Mouse (Mus musculus): ENCODE results near the gene Lyrm4. TPM values are rescaled to one million over a fixed set of nuclear protein-coding genes. Genes with fewer than 3 reads are reported as not detected.

The Lyrm4 gene
- polyA plus RNA-seq, 1 experiment from 2014 or later: 20.3 TPM

DNA sequence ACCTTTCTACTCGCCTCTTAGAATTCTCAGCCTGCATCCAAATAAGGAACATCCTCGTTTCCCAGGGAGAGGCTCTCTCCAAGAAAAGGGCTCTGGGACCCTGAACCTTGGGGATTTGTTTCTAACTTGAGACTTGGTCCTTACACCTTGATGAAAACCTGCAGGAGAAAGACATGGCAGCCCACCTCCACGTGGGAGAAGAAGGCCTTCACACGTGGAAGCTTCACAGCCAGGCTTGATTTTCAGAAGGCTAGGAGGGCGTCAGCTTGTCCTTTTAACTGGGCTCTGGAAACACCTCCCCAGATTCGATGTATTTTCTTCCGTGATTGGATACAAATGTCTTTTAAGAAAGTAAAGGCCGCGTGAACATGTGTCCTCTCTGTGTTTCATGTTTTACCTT is 147.5 kb downstream of the Lyrm4 start:
- Histone ChIP-seq H3K36me3 (replicated peaks) (no peaks in the 10 kb centered on the region), H3K9ac (peak overlapping the region; percentile 67), H3K27me3 (peaks cover 32% of the 10 kb centered on the region), H3K27ac (no peak overlapping the region), H3K4me1 (peaks cover 16% of the 10 kb centered on the region), H3K4me3 (replicated peaks) (peak overlapping the region; percentile 63), H3K9me3 (no peaks in the 10 kb centered on the region), H3K4me2 (peak overlapping the region; percentile 100)
- 30% methylated on average over 9 of the region's 9 CpGs for WGBS
- no peak for ATAC-seq (ENCODE audit: low FRiP score)

DNA sequence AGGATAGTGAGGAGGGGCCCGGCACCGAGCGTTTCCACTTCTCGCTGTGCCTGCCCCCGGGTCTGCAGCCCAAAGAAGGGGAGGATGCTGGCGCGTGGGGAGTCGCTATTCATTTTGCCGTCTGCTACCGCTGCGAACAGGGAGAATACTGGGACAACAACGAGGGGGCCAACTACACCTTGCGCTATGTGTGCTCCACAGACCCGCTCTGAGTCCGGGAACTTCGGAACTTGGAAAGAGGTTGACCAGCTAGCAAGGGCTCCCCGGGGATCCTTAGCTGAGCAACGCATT is 147.9 kb downstream of the Lyrm4 start:
- Histone ChIP-seq H3K27ac (no peak overlapping the region), H3K9ac (peak overlapping the region; percentile 67), H3K27me3 (peaks cover 34% of the 10 kb centered on the region), H3K36me3 (replicated peaks) (no peaks in the 10 kb centered on the region), H3K9me3 (no peaks in the 10 kb centered on the region), H3K4me1 (peaks cover 16% of the 10 kb centered on the region), H3K4me3 (replicated peaks) (peak overlapping the region; percentile 63), H3K4me2 (peak overlapping the region; percentile 100)
- 0% methylated on average over 18 of the region's 18 CpGs for WGBS
- no peak for ATAC-seq (ENCODE audit: low FRiP score)

DNA sequence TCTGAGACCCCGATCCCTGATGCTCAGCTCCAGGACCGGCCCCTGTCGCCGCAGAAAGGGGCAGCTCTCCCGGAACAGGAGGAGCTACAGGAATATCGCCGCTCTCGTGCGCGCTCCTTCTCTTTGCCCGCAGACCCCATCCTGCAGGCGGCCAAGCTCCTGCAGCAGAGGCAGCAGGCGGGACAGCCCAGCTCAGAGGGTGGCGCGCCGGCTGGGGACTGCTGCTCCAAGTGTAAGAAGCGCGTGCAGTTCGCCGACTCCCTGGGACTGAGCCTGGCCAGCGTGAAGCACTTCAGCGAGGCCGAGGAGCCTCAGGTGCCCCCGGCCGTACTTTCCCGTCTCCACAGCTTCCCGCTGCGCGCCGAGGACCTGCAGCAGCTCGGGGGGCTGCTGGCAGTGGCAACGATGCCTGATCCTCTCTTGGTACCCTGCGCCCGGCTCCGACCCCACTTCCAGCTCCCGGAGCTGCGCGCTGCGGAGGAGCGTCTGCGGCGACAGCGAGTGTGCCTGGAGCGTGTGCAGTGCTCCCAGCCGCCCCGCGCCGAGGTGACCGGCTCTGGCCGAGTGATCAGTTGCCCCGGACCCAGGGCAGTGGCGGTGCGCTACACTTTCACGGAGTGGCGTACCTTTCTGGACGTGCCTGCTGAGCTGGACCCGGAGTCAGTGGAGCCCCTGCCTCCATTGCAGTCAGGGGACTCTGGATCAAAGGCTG is 148.5 kb downstream of the Lyrm4 start:
- peak; percentile 83 for ATAC-seq (ENCODE audit: low FRiP score)
- under 1% methylated on average over 56 of the region's 57 CpGs for WGBS
- Histone ChIP-seq H3K4me2 (peak overlapping the region; percentile 100), H3K4me1 (peaks cover 16% of the 10 kb centered on the region), H3K9me3 (no peaks in the 10 kb centered on the region), H3K36me3 (replicated peaks) (no peaks in the 10 kb centered on the region), H3K27me3 (peaks cover 34% of the 10 kb centered on the region), H3K9ac (peak overlapping the region; percentile 67), H3K4me3 (replicated peaks) (peak overlapping the region; percentile 63), H3K27ac (no peak overlapping the region)

DNA sequence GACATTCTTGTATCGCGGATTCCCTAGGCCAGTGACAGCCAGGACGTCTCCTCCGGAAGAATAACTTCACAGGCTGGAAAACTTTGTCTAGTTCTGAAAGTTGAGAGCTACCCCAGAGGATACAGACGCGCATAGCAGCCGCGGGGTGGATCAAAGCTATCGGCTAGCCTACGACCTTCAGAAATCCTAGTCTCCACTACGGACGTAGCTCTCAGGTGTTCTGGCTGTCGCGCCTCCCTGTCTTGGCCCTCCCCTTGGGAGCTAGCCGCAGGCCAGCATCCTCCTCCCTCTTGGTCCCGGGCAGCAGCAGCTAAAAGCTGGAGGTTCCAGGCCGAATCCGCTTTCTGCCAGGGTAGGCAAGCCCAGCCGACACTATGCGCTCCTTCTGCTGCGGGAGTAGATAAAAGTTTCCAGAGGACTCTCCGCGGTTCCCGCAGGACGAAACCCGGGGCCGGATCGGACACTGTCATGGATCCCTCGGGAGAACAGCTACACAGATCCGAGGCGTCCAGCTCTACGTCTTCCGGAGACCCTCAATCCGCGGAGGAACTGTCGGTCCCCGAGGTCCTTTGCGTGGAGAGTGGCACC is 149.1 kb downstream of the Lyrm4 start:
- peak; percentile 37 for ATAC-seq (ENCODE audit: low FRiP score)
- peaks cover 16% of the 10 kb centered on the region for H3K4me1 ChIP-seq
- WGBS: under 1% methylated on average over 38 of the region's 38 CpGs
- H3K9me3 ChIP-seq: no peaks in the 10 kb centered on the region
- peak overlapping the region; percentile 100 for H3K4me2 ChIP-seq
- no peak overlapping the region for H3K27ac ChIP-seq
- H3K4me3 ChIP-seq (replicated peaks): peak overlapping the region; percentile 63
- peak overlapping the region; percentile 67 for H3K9ac ChIP-seq
- H3K27me3 ChIP-seq: peaks cover 34% of the 10 kb centered on the region
- no peaks in the 10 kb centered on the region for H3K36me3 ChIP-seq (replicated peaks)

DNA sequence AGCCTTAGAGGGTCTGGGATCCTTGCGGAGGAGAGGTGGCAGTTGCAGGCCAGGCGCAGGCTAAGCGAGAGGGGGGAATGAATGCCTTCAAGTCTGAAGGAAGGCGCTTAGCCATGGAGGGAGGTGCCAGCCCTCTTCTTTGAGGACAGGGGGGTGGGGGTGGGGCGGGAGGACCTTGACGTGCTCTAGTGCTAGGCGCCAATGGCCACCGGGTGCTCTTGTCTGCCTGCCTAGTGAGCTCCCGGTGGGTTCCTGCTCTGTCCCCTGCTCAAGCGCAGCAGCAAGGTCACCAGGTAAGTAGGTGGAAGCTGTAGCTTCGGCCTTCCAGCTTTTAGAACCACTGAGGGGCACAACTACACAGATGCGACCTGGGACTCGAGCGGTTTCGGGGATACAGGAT is 149.6 kb downstream of the Lyrm4 start:
- peak overlapping the region; percentile 67 for H3K9ac ChIP-seq
- peaks cover 34% of the 10 kb centered on the region for H3K27me3 ChIP-seq
- no peaks in the 10 kb centered on the region for H3K36me3 ChIP-seq (replicated peaks)
- H3K4me3 ChIP-seq (replicated peaks): peak overlapping the region; percentile 63
- no peak overlapping the region for H3K27ac ChIP-seq
- H3K9me3 ChIP-seq: no peaks in the 10 kb centered on the region
- H3K4me1 ChIP-seq: peaks cover 16% of the 10 kb centered on the region
- WGBS: 2% methylated on average over 13 of the region's 15 CpGs
- H3K4me2 ChIP-seq: peak overlapping the region; percentile 100
- peak; percentile 16; the same call in 1 of the 2 replicates for ATAC-seq (ENCODE audit: low FRiP score)

DNA sequence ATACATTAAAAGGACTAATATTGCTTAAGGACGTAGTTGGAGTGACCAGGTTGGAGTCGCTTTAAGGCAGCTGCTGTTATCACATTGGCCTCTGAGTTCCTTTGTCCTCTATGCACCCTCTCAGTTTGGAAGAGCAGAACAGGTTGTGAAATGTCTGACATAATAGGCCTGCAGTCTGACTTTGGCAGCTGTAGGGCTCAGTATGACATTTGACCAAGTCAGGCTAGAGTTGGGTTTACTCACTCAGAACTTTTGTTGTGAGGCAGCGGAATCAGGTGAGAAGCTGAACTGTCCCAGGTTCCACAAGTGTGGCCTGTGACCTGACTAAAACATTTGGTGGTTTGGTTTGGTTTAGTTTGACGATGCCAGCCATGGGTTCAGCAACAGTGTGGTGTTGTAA is 153.7 kb downstream of the Lyrm4 start:
- Histone ChIP-seq H3K27me3 (peaks cover 17% of the 10 kb centered on the region), H3K27ac (no peak overlapping the region), H3K9ac (no peak overlapping the region), H3K4me1 (peaks cover 8% of the 10 kb centered on the region), H3K36me3 (replicated peaks) (no peaks in the 10 kb centered on the region), H3K4me2 (no peak overlapping the region), H3K9me3 (no peaks in the 10 kb centered on the region), H3K4me3 (replicated peaks) (no peak overlapping the region)
- WGBS: 89% methylated on average over 4 of the region's 4 CpGs
- ATAC-seq (ENCODE audit: low FRiP score): no peak

DNA sequence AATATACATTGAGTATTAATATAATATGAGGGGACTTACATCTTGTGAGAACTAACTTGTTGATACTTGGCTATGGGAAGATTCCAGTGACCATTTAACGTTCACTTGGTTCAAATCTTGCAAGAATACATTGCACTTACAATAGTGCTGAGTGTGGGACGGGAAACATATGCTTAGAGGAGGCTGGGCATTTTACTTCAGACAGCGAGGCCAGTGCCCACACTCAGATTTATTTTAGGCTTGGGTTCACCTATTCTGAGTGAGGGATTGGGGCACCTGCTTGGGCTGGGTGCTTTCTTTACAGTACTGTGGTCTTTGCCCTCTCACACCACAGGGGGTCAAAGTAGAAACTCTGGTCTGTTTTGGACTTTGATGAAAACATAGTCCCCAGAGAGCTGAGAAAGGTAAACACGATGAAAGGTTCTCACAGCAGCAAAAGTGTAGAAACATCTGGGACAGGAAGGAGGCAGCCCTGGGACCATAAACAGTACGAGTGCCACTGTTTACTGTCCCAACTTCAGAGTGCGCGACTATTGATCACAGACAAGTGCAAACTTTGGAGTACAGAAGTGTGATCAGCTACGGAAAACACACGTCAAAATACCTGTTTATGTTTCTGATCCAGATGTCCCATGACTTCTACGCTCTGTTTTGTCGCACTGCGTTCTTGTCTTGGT is 157.8 kb downstream of the Lyrm4 start:
- Histone ChIP-seq H3K9me3 (no peaks in the 10 kb centered on the region), H3K27me3 (no peaks in the 10 kb centered on the region), H3K4me2 (no peak overlapping the region), H3K9ac (no peak overlapping the region), H3K36me3 (replicated peaks) (no peaks in the 10 kb centered on the region), H3K27ac (no peak overlapping the region), H3K4me3 (replicated peaks) (no peak overlapping the region), H3K4me1 (no peaks in the 10 kb centered on the region)
- WGBS: 86% methylated on average over 12 of the region's 12 CpGs
- ATAC-seq (ENCODE audit: low FRiP score): no peak

DNA sequence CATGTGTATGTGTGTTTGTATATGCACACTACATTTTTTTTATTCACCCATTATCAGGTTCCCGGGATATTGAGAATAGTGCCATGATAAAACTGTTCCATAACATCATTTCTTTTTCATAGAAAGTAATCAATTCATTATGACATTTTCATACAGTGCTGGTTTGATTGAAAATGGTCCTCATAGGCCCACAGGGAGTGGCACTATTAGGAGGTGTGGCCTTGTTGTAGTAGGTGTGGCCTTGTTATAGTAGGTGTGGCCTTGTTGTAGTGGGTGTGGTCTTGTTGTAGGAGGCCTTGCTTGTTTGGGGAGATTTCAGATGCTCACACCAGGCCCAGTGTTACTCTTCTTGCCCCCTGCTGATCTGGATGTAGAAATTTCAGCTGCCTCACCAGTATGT is 158.8 kb downstream of the Lyrm4 start, which contains the start of gene Ppp1r3g:
Gene Ppp1r3g (plus strand): TSS at position 301 of the 400 bp plus-strand sequence.
- Histone ChIP-seq H3K9ac (no peak within 1 kb of the TSS), H3K36me3 (replicated peaks) (no peaks in the 10 kb centered on the region), H3K4me1 (no peaks in the 10 kb centered on the region), H3K4me3 (replicated peaks) (no peak within 1 kb of the TSS), H3K27me3 (no peaks in the 10 kb centered on the region), H3K27ac (no peak within 1 kb of the TSS), H3K9me3 (no peaks in the 10 kb centered on the region; the same call in 1 of the 2 replicates), H3K4me2 (no peak within 1 kb of the TSS)
- ATAC-seq (ENCODE audit: low FRiP score): no peak
- 90% methylated on average over 1 of the region's 1 CpGs for WGBS

DNA sequence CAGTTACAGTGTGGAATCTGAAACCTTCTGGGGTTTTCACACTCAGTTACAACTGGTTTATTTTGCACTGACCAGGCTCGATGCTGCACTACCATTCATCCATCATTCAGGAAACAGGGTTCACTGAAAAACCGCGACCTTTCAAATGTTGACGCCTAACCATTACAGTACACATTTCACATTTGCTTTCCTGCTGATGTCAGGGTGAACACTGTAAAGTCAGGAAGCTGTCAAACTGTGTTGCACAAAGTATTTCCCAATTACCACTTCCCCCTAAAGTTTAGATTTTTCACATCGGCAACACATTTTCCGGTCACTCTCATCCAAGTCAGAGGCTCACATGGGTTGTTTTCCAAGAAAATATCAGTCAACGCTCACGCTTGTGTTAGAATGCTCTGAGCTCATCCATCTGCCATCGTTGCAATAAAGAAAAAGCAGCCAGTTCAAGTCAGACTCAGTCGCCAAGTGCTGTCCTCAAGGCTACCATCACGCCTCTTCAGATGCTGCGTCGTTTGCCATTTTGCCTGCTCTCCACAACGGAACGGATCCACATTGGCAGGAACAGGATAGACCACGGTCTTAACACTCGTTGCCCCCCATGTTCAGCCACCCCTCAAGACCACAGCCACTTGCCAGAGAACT is 167.4 kb downstream of the Lyrm4 start:
- Histone ChIP-seq H3K9ac (no peak overlapping the region), H3K4me3 (replicated peaks) (no peak overlapping the region), H3K4me2 (no peak overlapping the region), H3K9me3 (no peaks in the 10 kb centered on the region; the same call in 1 of the 2 replicates), H3K4me1 (no peaks in the 10 kb centered on the region), H3K27ac (no peak overlapping the region), H3K36me3 (replicated peaks) (no peaks in the 10 kb centered on the region), H3K27me3 (0 out of 2 replicates have a peak, but pooled peaks cover 3% of the 10 kb centered on the region)
- ATAC-seq (ENCODE audit: low FRiP score): no peak
- WGBS: 94% methylated on average over 17 of the region's 17 CpGs

DNA sequence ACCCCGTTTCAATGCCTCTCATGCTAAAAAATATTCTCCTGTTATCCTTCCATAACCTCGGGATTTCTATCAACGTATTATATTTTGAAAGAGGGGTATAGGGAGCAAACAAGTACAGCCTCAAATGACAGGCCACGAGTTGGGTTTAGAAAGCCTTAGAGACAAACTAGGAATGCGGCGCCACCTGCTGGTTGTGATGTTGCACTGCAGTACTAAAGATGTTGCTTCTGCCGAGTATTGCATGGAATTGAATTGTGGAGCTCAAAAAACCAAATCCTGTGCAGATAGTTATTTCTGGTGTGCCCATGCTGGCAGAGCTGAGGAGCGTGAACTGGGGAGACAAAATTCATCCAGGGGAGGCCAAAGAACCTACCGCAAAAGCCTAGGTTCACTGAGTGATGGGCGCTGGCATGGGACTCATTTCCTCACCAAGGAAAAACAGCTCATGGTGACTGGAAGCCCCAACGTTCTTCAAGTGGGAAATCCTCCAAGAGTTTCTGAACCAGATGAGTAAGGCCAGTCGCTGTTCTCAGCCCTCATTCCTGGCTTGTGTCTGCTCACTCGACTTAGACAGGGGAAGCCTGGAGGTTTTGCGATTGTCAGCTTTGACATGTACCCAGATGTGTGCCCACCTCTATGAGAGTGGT is 169.8 kb downstream of the Lyrm4 start:
- Histone ChIP-seq H3K9ac (no peak overlapping the region), H3K27ac (no peak overlapping the region), H3K27me3 (0 out of 2 replicates have a peak, but pooled peaks cover 3% of the 10 kb centered on the region), H3K36me3 (replicated peaks) (no peaks in the 10 kb centered on the region), H3K9me3 (no peaks in the 10 kb centered on the region), H3K4me1 (no peaks in the 10 kb centered on the region), H3K4me2 (no peak overlapping the region), H3K4me3 (replicated peaks) (no peak overlapping the region)
- WGBS: 26% methylated on average over 14 of the region's 14 CpGs
- 0 out of 2 replicates have a peak, but pooled peaks have one; percentile 36 for ATAC-seq (ENCODE audit: low FRiP score)

DNA sequence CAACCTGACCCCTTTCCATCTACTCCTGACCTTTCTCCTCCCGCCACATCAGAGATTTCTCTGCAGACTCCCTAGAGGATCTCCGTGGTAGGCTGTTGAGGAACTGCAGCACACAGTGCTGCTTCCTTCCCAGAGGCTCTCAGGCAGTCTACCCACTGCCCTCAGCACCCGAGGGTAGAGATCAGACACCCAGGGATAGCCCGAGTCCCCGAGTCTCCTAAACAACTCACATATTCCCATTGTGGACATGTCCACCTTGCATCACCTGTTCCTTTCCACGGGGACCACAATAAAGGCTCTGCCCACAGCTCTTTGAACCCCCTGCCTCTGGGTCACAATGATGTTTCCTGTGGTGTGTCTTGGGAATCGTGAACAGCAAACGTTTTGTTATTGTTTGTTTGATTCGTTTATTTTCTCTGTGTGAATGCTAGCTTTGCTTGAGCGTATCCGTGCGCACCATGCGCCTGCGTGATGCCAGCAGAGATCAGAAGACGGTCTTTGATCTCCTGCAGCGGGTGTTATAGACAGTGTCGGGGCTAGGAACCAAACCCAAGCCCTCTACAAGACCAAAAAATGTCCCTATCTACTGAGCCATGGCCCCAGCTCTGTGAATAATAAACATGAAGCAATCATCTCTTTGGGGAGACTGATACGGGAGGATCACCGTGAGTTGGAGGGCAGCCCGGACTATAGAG is 170.5 kb downstream of the Lyrm4 start:
- Histone ChIP-seq H3K27me3 (0 out of 2 replicates have a peak, but pooled peaks cover 3% of the 10 kb centered on the region), H3K4me3 (replicated peaks) (no peak overlapping the region), H3K4me1 (no peaks in the 10 kb centered on the region), H3K4me2 (no peak overlapping the region), H3K9ac (no peak overlapping the region), H3K9me3 (no peaks in the 10 kb centered on the region), H3K27ac (no peak overlapping the region), H3K36me3 (replicated peaks) (no peaks in the 10 kb centered on the region)
- WGBS: 76% methylated on average over 20 of the region's 20 CpGs
- no peak for ATAC-seq (ENCODE audit: low FRiP score)
